Mouse (Mus musculus): Measurements from ENCODE around the gene Fancg. TPM values are rescaled to one million over a fixed set of nuclear protein-coding genes. Genes with fewer than 3 reads are reported as not detected.
A peak's percentile ranks its signal among the peaks of the same experiment; 100 is the strongest.

Gene Fancg
- total RNA-seq, 4 experiments from 2014 or later, result 12.5 to 14.6 (median 13.7) TPM

- no peak for DNase-seq (ENCODE audit: low spot score in 2 of 2)
These were observed 25.5 kb upstream of the Fancg start for GRCm38 (mm10) chr4:43035851-43036250.

DNA sequence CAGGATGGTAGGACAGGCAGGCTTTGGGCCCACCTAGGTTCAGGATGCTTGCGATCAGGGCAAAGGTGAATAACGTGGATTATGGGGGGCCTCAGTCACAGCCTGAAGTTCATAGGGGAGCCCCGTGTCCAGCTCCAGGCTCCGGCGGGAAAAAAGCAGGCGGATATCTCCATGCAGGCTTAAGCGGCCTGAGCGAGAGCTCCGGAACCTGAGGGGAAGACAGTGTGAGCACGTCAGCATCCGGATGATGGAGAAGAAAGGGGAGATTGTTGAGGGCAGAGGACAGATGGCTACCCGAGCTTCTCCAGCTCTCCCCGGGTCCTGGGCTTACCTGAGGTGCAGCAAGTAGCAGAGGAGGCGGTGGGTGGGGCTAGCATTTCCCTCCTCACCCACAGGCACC is 23.2 kb upstream of the Fancg start:
- no peak for DNase-seq (ENCODE audit: low spot score in 2 of 2)

DNA sequence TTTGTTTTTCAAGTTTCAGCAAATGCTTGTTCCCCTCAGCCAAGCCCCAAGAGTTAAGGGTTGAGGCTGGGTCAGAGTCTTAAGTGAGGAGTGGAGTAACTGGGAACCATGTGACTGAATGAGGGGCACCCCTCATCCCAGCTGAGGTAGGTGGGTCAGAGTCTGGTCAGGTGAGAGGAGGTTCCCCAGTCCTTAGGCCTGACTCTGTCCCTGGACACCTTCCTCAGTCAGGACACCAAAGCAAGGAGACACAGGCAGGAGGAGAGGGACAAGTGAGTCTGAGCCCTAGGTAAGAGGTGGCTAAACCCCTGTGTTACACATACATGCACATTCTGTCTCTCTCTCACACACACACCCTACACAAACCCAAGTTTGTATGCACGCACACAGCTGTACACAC is 22.2 kb upstream of the Fancg start:
- DNase-seq (ENCODE audit: low spot score in 2 of 2), result no peak

- peak; percentile 85 to 92 for DNase-seq (ENCODE audit: low spot score in 2 of 2)
These were observed 21.1 kb upstream of the Fancg start, which contains the start of gene Stoml2 for GRCm38 (mm10) chr4:43031237-43031995. TSS of gene Stoml2 (minus strand) at chr4:43031710.

- peak in 1 of 2 experiments; percentile 51 for DNase-seq (ENCODE audit: low spot score in 2 of 2)
These were observed 20.5 kb upstream of the Fancg start for GRCm38 (mm10) chr4:43030780-43031230.

DNA sequence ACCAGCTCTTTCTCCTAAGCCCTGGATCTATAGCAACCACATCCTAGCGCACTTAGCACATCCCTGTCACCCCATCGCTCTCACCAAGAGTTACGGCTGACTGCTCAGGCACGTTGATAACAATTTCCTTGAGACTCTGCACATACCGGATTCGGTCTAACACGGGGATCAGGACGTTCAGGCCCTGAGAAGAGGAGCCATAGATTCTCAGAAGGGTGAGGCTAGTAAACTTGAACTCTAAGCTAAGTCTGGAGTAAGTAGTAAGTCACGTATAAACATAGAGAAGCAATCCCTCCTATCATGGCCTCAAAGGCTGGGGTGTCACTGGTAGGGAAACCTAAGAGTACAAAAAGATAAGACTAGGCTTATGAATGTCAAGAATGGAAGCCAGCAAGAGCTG is 20.0 kb upstream of the Fancg start:
- DNase-seq (ENCODE audit: low spot score in 2 of 2), result no peak

DNA sequence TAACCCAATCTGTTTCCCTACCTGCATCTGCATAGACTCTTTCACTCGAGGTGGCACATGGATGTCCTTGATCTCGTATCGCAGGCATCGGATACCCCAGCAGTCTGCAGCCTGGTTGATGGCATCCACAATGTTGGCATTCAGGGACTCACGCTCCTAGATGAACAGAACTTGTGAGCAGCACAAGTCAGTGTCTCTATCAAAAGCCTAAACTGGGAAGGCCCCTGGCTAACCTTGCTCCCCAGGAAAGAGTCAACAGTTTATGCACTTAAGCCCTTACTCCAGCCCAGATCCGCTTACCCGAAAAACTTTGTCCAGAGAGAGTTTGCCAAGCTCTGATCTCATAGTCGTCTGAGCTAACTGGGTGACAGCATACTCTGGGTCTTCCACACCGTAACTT is 19.4 kb upstream of the Fancg start:
- DNase-seq (ENCODE audit: low spot score in 2 of 2), result no peak

DNA sequence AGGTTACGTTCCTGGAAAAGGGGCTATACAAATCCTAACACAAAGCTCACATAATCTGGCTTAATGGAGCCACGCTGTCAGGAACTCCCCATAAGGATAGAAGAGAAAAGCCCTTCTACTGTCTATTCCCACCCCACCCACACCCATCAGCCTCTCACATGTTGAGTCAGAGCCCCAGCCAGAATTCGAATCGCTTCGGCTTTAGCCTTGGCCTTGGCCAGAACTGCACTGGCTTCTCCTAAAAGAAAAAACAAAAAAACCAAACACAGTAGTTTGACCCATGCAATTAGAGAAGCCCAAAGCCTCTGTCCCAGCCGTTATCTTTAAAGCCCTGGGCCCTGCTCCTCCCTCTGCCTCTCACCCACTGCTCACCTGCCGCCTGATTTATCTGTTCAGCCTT is 18.8 kb upstream of the Fancg start:
- no peak for DNase-seq (ENCODE audit: low spot score in 2 of 2)

DNA sequence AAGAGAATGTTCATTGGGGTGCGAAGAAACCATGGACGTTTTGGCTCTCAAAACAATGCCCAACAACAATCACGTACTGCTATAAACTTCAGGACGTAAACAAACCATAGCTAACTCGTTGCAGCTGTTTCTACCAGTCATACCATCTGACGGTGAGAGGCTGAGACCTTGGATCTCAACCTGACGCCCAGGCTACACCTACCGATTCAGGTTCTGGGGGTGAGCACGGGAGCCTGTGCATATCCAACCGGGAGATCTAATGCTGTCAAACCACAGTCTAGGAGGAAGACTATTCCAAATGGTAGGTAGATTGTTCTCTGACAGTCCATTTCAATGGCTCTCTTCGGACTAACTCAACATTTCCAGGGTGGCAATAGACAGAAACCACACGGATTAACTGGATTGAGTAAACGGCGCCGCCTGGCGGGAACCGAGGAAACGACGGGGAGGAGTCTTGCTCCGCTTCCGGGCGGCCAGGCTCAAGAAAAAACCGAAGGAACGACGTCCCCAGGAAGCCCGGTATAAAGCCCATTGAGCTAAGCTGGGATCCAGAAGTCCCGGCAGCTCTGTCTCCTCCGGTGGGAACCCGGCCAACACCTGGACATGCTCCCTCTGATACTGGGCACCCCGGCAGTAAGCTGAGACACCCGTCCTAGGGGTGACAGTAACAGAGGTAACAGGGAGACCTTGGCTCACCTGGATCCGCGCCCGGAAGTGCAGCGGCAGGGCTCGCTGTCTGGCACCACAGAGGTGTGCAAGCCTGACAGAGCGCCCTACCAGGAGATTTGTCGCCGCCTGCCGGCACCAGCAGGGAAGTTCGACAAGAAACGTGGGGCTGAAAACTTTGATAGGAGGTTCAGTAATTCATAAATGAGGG is 15.0 kb upstream of the Fancg start, which contains the start of gene Pigo:
Pigo (minus strand) TSS at position 736 of the 877 bp plus-strand sequence.
- DNase-seq (ENCODE audit: low spot score in 2 of 2), result peak; percentile 92 to 95

- DNase-seq (ENCODE audit: low spot score in 2 of 2), result no peak
These were observed 14.4 kb upstream of the Fancg start for GRCm38 (mm10) chr4:43024673-43025072.

- no peak for DNase-seq (ENCODE audit: low spot score in 2 of 2)
These were observed 11.0 kb upstream of the Fancg start for GRCm38 (mm10) chr4:43021341-43021740.

DNA sequence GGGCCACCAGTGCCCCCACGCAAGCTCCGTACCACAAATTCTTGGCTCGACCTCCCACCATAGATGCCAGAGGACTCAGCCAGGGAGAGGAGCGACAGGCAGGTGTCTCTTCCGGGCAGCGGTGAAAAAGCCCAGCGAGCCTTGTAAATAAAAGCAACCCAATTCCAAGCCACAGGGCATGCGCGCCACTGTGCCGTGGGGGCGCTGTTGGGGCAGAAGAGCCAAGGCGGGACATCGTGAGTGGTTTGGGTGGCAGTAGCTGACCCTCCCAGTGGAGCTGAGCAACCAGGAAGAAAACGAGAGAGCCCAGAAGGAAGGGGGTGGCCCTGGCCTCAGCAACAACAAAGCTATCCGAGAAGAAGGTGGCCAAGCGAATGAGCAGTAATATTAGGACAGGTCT is 10.6 kb upstream of the Fancg start:
- DNase-seq (ENCODE audit: low spot score in 2 of 2), result no peak

- DNase-seq (ENCODE audit: low spot score in 2 of 2), result no peak
These were observed 9.5 kb upstream of the Fancg start for GRCm38 (mm10) chr4:43019641-43020465.

GRCm38 (mm10) chr4:43019176-43019575 is 8.9 kb upstream of the Fancg start:
- no peak for DNase-seq (ENCODE audit: low spot score in 2 of 2)

- no peak for DNase-seq (ENCODE audit: low spot score in 2 of 2)
These were observed 7.8 kb upstream of the Fancg start for GRCm38 (mm10) chr4:43018156-43018555.

- no peak for DNase-seq (ENCODE audit: low spot score in 2 of 2)
These were observed 1.8 kb upstream of the Fancg start for GRCm38 (mm10) chr4:43012091-43012490.

GRCm38 (mm10) chr4:43005765-43006164 is 4.5 kb downstream of the Fancg start:
- DNase-seq (ENCODE audit: low spot score in 2 of 2), result no peak

- no peak for DNase-seq (ENCODE audit: low spot score in 2 of 2)
These were observed 5.4 kb downstream of the Fancg start for GRCm38 (mm10) chr4:43004951-43005350.

DNA sequence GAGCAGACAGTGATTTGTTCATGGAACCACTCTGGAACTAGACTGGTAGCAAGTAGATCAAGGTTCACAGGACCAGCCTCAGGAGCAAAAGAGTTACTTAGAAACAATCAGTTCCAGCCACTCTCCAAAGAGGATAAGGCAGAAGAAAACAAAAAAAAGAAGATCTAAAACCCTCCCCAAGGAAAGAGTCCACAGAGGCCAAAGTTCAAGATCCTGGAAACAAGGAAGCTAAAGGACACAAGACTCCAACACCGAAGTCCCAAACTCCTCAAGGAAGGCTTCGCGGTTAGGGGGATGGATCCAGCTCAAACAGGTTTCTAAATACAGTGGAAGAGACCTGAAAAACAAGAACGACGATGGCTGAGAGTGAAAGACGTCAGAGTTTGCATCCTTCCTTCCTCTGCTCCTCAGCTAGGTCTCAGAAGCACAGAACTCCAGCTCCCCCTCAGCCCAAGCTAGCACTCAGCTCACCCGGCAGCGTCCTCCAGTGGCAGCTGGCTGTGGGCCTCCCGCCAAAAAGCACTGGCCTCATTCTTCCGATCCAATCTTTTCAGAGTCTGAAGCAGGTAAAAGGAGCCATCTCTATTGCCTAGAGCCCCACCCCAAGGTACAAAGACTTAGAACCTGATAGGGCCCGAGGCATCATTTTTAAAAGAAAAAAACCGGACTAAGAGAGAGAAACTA is 7.4 kb downstream of the Fancg start:
- DNase-seq (ENCODE audit: low spot score in 2 of 2), result no peak

- DNase-seq (ENCODE audit: low spot score in 2 of 2), result no peak
These were observed 9.0 kb downstream of the Fancg start for GRCm38 (mm10) chr4:43001272-43001671.

All from left cerebral cortex, adult 8-10 months (tissue).